Mouse (Mus musculus) forebrain, postnatal 0 days (tissue): ENCODE results near the gene Tnfrsf21. TPM values are rescaled to one million over a fixed set of nuclear protein-coding genes. Genes with fewer than 3 reads are reported as not detected.
A peak's percentile ranks its signal among the peaks of the same experiment; 100 is the strongest.

ENCODE experiments used
- ATAC-seq: fragments of 200-750 bp; cut with Nextera tagmentation; 2 replicates; pipeline ENCODE4 v1.8.0; 2017; ENCODE audit warnings: mild to moderate bottlenecking, moderate library complexity
- DNase-seq: peaks from one replicate; pipeline ENCODE4 v3.0.0-alpha.2; 2015
- H3K27ac ChIP-seq: fragments of 300-500 bp; sonication (generic); 2 replicates; pipeline ENCODE4 v1.5.1; 2014; ENCODE audit warnings: low read depth, mild to moderate bottlenecking, antibody characterized with exemption, low read length, moderate library complexity, mixed read lengths
- H3K27me3 ChIP-seq: fragments of 300-500 bp; sonication (generic); 2 replicates; pipeline ENCODE4 v1.6.1; 2014; ENCODE audit warnings: mild to moderate bottlenecking, low read length, mixed read lengths; ENCODE audit not compliant: insufficient read depth
- H3K36me3 ChIP-seq: fragments of 300-500 bp; sonication (generic); 2 replicates; pipeline ENCODE4 v1.6.1; 2014; ENCODE audit warnings: mild to moderate bottlenecking, moderate library complexity; ENCODE audit not compliant: insufficient read depth
- H3K4me1 ChIP-seq: fragments of 300-500 bp; sonication (generic); 2 replicates; pipeline ENCODE4 v1.6.1; 2014; ENCODE audit warnings: antibody characterized with exemption; ENCODE audit not compliant: insufficient read depth
- H3K4me2 ChIP-seq: fragments of 300-500 bp; sonication (generic); 2 replicates; pipeline ENCODE4 v1.6.1; 2014; ENCODE audit warnings: low read depth, mild to moderate bottlenecking, moderate library complexity
- H3K4me3 ChIP-seq: fragments of 300-500 bp; sonication (generic); 2 replicates; pipeline ENCODE4 v1.5.1; 2014; ENCODE audit warnings: low read depth, low read length, mixed read lengths
- H3K9ac ChIP-seq: fragments of 300-500 bp; sonication (generic); 2 replicates; pipeline ENCODE4 v1.6.1; 2014; ENCODE audit warnings: mild to moderate bottlenecking
- H3K9me3 ChIP-seq: fragments of 300-500 bp; sonication (generic); 2 replicates; pipeline ENCODE4 v1.6.1; 2016; ENCODE audit warnings: low read length
- CTCF ChIP-seq: sonication (generic); IDR thresholded peaks from 2 replicates; pipeline ENCODE4 v1.5.1; 2016; ENCODE audit warnings: antibody characterized with exemption, control low read depth, low read depth
- WGBS: fragments of 180-500 bp; shearing (Covaris S2); extraction: QIAGEN DNeasy Blood & Tissue Kit; methylation state at CpG from one replicate; pipeline ENCODE4 v1.1.7; 2014; 5-methylcytosine and 5-hydroxymethylcytosine counted together
- polyA plus RNA-seq: library from polyadenylated mRNA; unstranded; fragments of >200 nt; fragmentation: Nextera tagmentation; extraction: Ambion mirVana; gene quantifications from 2 replicates; pipeline ENCODE4 v1.2.1, GENCODE M21; 2015
- total RNA-seq: library from RNA; depleted of rRNA; stranded (reverse); fragments of >200 nt; gene quantifications from 2 replicates; pipeline ENCODE4 v1.2.3, GENCODE M21; 2014; rRNA removed

Gene Tnfrsf21
- total RNA-seq (50.8 and 71.4 TPM in 2 replicates), polyA plus RNA-seq (58.9 and 73.7 TPM in 2 replicates)

DNA sequence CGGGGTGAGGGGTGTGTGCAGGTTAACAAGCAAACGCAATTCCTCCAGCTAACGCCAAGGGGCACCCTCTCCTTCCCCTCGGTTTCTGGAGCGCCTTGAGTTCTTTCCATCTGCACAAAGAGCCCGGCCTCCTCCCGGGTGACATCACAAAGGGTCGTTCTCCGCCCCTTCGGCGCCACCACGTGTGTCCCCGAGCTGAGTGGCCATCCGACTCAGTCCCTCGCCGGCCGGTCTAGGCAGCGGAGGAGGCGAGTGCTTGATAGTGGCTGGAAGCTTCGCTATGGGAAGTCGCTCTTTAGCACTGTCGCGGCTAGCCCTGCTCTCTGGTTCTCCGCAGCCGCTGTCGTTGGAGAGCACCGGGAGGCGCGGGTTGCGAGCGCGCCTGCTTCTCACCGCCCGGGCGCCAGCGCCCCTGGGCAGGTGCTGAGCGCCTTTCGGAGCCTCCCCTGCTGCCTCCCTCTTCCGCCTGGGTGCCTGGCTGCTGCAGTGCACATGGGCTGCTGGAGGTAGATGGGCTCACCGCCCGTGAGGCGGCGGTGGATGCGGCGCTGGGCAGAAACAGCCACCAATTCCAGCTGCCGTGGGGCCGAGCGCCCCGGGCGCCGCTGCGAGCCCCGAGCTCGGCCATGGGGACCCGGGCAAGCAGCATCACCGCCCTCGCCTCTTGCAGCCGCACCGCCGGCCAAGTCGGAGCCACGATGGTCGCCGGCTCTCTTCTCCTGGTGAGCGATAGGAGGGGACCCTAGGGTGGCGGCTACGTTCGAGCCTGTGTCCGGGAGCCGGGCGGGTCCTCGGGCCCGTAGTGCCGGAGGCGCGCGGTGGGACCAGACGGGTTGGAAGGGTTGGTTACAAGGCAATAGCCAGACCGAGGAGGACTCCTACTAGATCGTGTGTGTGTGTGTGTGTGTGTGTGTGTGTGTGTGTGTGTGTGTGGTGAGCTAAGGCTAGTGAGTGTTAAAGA lies at the start of gene Tnfrsf21:
Tnfrsf21 (plus strand) TSS at position 185 of the 961 bp plus-strand sequence.
- Histone ChIP-seq H3K9ac (peak within 1 kb of the TSS; percentile 99), H3K9me3 (no peaks in the 10 kb centered on the region), H3K4me2 (peak within 1 kb of the TSS; percentile 62), H3K36me3 (peaks cover 5% of the 10 kb centered on the region; the same call in 1 of the 2 replicates), H3K4me1 (peaks cover 10% of the 10 kb centered on the region; the same call in 1 of the 2 replicates), H3K27ac (peak within 1 kb of the TSS; percentile 97), H3K27me3 (no peaks in the 10 kb centered on the region), H3K4me3 (peak within 1 kb of the TSS; percentile 96)
- ATAC-seq (peak; percentile 95), DNase-seq (peak; percentile 96)
- peak; percentile 89 for TF ChIP-seq CTCF
- WGBS: 1% methylated on average over 77 of the region's 80 CpGs

DNA sequence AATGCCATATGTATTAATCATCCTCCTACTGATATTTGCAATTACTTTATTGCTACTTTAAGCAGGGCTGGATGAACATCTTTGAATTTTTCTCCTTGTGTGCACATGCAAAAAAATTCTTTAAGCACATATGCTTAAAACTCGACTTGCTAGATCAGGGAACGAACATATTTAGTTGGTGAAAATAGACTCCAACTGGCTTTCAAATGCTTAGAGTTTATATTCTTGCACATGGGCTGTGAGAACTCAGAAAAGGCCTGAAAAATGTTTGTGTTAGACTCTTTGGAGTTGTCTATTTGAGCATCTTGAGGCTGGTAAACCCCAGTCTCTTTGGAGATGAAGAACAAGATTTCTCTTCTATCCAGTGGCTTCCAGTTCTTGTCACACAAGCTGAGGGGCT lies 48.2 kb upstream of the Tnfrsf21 start:
- ATAC-seq: peak; percentile 74
- no peak overlapping the region for H3K27ac ChIP-seq
- H3K4me1 ChIP-seq: no peaks in the 10 kb centered on the region
- no peak overlapping the region for H3K4me2 ChIP-seq
- 66% methylated on average over 2 of the region's 2 CpGs for WGBS
- H3K9me3 ChIP-seq: no peaks in the 10 kb centered on the region
- H3K36me3 ChIP-seq: no peaks in the 10 kb centered on the region
- no peak overlapping the region for H3K9ac ChIP-seq
- H3K4me3 ChIP-seq: no peak overlapping the region
- DNase-seq: peak; percentile 49
- no peaks in the 10 kb centered on the region for H3K27me3 ChIP-seq
- TF ChIP-seq CTCF: no peak

DNA sequence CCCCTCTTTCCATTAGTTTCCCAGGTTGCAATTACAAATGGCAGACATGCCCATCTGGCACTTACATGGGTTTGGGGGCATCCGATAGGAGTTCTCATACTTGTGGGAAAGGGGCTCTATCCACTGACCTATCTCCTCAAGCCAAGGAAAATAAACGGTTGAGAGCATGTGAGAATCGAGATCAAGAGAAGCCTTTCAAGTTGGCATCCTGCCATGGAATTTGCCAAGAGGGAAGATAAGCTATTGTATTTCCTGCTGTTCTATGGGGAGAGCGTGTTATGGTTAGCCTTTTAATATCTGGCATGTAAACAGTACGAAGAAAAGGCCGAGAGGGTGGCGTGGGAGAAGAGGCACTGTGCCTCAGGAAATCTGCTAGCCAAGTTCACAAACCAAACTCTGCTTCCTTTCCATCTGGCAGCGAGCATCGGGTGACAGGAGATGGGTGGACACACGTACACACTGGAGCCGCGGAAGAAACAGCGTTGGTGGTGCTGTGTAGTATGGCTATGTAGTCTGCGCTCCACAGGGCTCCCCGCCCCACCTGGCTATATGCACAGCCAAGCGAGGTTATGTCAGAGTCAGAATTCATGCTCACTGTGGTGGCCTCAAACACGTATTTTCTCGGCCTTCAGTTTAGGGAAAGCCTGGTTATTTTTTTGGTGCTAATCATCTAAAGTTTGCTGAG lies 40.9 kb upstream of the Tnfrsf21 start:
- no peak overlapping the region for H3K4me2 ChIP-seq
- H3K4me3 ChIP-seq: no peak overlapping the region
- no peaks in the 10 kb centered on the region for H3K9me3 ChIP-seq
- no peak for ATAC-seq
- no peak for DNase-seq
- WGBS: 79% methylated on average over 18 of the region's 18 CpGs
- H3K27ac ChIP-seq: no peak overlapping the region
- no peak for TF ChIP-seq CTCF
- H3K27me3 ChIP-seq: no peaks in the 10 kb centered on the region
- no peaks in the 10 kb centered on the region for H3K36me3 ChIP-seq
- no peak overlapping the region for H3K9ac ChIP-seq
- H3K4me1 ChIP-seq: no peaks in the 10 kb centered on the region

- Histone ChIP-seq H3K27ac (no peak overlapping the region), H3K4me2 (no peak overlapping the region), H3K36me3 (no peaks in the 10 kb centered on the region), H3K4me1 (no peaks in the 10 kb centered on the region), H3K9ac (no peak overlapping the region), H3K9me3 (no peaks in the 10 kb centered on the region), H3K27me3 (no peaks in the 10 kb centered on the region), H3K4me3 (no peak overlapping the region)
- ATAC-seq (no peak), DNase-seq (no peak)
- 74% methylated on average over 7 of the region's 7 CpGs for WGBS
- no peak for TF ChIP-seq CTCF
These were observed 38.6 kb upstream of the Tnfrsf21 start for GRCm38 (mm10) chr17:42977766-42978165.

- no peaks in the 10 kb centered on the region for H3K4me1 ChIP-seq
- no peak for ATAC-seq
- H3K36me3 ChIP-seq: no peaks in the 10 kb centered on the region
- no peaks in the 10 kb centered on the region for H3K27me3 ChIP-seq
- H3K27ac ChIP-seq: no peak overlapping the region
- no peak for TF ChIP-seq CTCF
- WGBS: 71% methylated on average over 4 of the region's 4 CpGs
- no peak overlapping the region for H3K4me3 ChIP-seq
- no peak overlapping the region for H3K9ac ChIP-seq
- no peaks in the 10 kb centered on the region for H3K9me3 ChIP-seq
- H3K4me2 ChIP-seq: no peak overlapping the region
- DNase-seq: no peak
These were observed 38.0 kb upstream of the Tnfrsf21 start for GRCm38 (mm10) chr17:42978345-42978744.

- WGBS: 89% methylated on average over 3 of the region's 3 CpGs
These were observed 34.5 kb upstream of the Tnfrsf21 start for GRCm38 (mm10) chr17:42981806-42982205.

More at GRCm38 (mm10) chr17:42981806-42982205, 34.5 kb upstream of the Tnfrsf21 start:
- DNase-seq: no peak
- H3K27me3 ChIP-seq: no peaks in the 10 kb centered on the region
- no peak overlapping the region for H3K27ac ChIP-seq
- no peaks in the 10 kb centered on the region for H3K4me1 ChIP-seq
- no peak for ATAC-seq
- no peak overlapping the region for H3K9ac ChIP-seq
- H3K4me2 ChIP-seq: no peak overlapping the region
- no peak for TF ChIP-seq CTCF
- H3K4me3 ChIP-seq: no peak overlapping the region
- H3K9me3 ChIP-seq: no peaks in the 10 kb centered on the region
- no peaks in the 10 kb centered on the region for H3K36me3 ChIP-seq
